Mouse (Mus musculus) kidney, postnatal 0 days (tissue): ENCODE measurements around the gene Sfmbt1. TPM values are rescaled to one million over a fixed set of nuclear protein-coding genes. Genes with fewer than 3 reads are reported as not detected.

ENCODE experiments used
- ATAC-seq: fragments of 200-750 bp; cut with Nextera tagmentation; replicated peaks from 2 replicates; pipeline ENCODE4 v1.8.0; 2017; ENCODE audit warnings: low read depth, moderate number of reproducible peaks, moderate TSS enrichment, moderate library complexity; ENCODE audit not compliant: low FRiP score
- DNase-seq: peaks from one replicate; pipeline ENCODE4 v3.0.0-alpha.2; 2016; ENCODE audit warnings: low spot score
- H3K27ac ChIP-seq: fragments of 300-500 bp; sonication (generic); 2 replicates; pipeline ENCODE4 v1.5.1; 2014; ENCODE audit warnings: mild to moderate bottlenecking
- H3K27me3 ChIP-seq: fragments of 300-500 bp; sonication (generic); 2 replicates; pipeline ENCODE4 v1.6.1; 2014; ENCODE audit warnings: low read length, mixed read lengths; ENCODE audit not compliant: insufficient read depth
- H3K36me3 ChIP-seq: fragments of 300-500 bp; sonication (generic); 2 replicates; pipeline ENCODE4 v1.6.1; 2014; ENCODE audit warnings: low read length, mixed read lengths; ENCODE audit not compliant: insufficient read depth
- H3K4me1 ChIP-seq: fragments of 300-500 bp; sonication (generic); replicated peaks from 2 replicates; pipeline ENCODE4 v1.6.1; 2014; ENCODE audit warnings: antibody characterized with exemption, low read length, mixed read lengths; ENCODE audit not compliant: insufficient read depth
- H3K4me2 ChIP-seq: fragments of 300-500 bp; sonication (generic); 2 replicates; pipeline ENCODE4 v1.6.1; 2014; ENCODE audit warnings: mild to moderate bottlenecking, low read length, moderate library complexity, mixed read lengths
- H3K4me3 ChIP-seq: fragments of 300-500 bp; sonication (generic); replicated peaks from 2 replicates; pipeline ENCODE4 v1.5.1; 2014; ENCODE audit warnings: low read depth, low read length
- H3K9ac ChIP-seq: fragments of 300-500 bp; sonication (generic); 2 replicates; pipeline ENCODE4 v1.6.1; 2014; ENCODE audit warnings: low read depth, low read length
- H3K9me3 ChIP-seq: fragments of 300-500 bp; sonication (generic); replicated peaks from 2 replicates; pipeline ENCODE4 v1.6.1; 2016; ENCODE audit warnings: low read length, inconsistent platforms, mixed read lengths
- CTCF ChIP-seq: IDR thresholded peaks from 2 replicates; pipeline ENCODE4 v1.5.1; 2016; ENCODE audit warnings: antibody characterized with exemption, low read depth, mild to moderate bottlenecking, moderate library complexity
- WGBS: fragments of 180-500 bp; shearing (Covaris S2); extraction: QIAGEN DNeasy Blood & Tissue Kit; methylation state at CpG from one replicate; pipeline ENCODE4 v1.1.7; 2014; 5-methylcytosine and 5-hydroxymethylcytosine counted together
- polyA plus RNA-seq: library from polyadenylated mRNA; unstranded; fragments of >200 nt; fragmentation: Nextera tagmentation; extraction: Ambion mirVana; gene quantifications from 2 replicates; pipeline ENCODE4 v1.2.1, GENCODE M21; 2015

The Sfmbt1 gene
- polyA plus RNA-seq, 1 experiment from 2014 or later = 10.9 TPM

DNA sequence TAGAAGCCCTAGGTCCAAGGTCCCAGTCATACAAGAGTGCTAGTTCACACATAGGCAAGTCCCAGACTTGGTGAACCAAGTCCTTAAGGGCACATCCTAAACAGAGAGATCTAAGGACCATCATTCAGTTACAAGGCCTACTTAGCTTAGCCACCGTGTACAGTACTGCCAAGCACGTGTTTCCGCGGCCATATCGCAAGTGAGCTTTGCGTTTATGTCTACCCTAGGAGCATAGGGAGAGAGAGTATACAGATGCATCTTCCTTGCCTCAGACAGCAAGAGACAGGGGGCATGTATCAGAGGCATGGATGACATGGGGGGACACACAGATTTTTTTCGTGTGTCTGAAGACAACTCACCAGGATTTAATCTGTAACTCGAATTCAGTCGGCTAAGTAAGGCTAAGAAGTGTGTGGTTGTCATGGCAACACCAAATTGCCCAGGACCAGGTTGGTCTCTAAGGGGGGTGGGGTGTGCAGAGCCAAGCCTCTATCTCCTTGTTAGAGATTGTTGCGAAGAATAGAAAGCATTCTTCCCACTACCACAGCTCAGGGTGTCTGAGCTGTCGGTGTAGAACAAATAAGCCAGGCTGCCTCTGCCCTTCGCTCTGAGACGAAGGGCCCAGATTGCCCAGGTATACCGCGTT, 17.1 kb upstream of the Sfmbt1 start:
- no peaks in the 10 kb centered on the region for H3K27me3 ChIP-seq
- no peak overlapping the region for H3K4me2 ChIP-seq
- ATAC-seq = no peak
- no peak overlapping the region for H3K9ac ChIP-seq
- H3K36me3 ChIP-seq = no peaks in the 10 kb centered on the region
- H3K27ac ChIP-seq = no peak overlapping the region
- TF ChIP-seq CTCF = no peak
- no peak for DNase-seq
- no peaks in the 10 kb centered on the region for H3K4me1 ChIP-seq
- H3K4me3 ChIP-seq = no peak overlapping the region
- 77% methylated on average over 15 of the region's 15 CpGs for WGBS
- H3K9me3 ChIP-seq = no peaks in the 10 kb centered on the region

DNA sequence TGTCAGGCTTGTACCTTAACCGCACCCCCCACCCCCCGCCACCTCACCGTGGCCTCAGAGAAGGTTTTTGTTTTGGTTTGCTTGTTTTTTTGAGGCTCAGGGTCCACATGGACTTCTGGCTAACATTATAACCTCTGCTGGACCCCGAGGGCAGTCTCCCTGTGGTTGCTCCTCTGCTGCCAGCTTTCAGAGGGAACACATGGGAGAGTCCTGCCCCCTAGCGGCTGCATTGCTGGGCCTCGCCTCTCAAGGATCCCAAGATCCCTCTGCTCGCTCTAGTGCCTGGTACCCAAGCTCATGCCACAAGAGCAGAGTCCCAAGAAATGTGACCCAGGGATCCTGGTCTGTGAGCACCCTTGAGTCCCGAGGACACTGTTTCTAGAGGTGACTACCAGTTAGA, 15.0 kb upstream of the Sfmbt1 start:
- ATAC-seq = no peak; the same call in 1 of the 2 replicates
- Histone ChIP-seq H3K36me3 (no peaks in the 10 kb centered on the region), H3K9ac (no peak overlapping the region), H3K27me3 (no peaks in the 10 kb centered on the region), H3K27ac (no peak overlapping the region), H3K4me3 (no peak overlapping the region), H3K9me3 (no peaks in the 10 kb centered on the region), H3K4me1 (no peaks in the 10 kb centered on the region), H3K4me2 (no peak overlapping the region)
- DNase-seq = peak; percentile 68
- WGBS = 39% methylated on average over 8 of the region's 8 CpGs
- peak; percentile 78 for TF ChIP-seq CTCF

DNA sequence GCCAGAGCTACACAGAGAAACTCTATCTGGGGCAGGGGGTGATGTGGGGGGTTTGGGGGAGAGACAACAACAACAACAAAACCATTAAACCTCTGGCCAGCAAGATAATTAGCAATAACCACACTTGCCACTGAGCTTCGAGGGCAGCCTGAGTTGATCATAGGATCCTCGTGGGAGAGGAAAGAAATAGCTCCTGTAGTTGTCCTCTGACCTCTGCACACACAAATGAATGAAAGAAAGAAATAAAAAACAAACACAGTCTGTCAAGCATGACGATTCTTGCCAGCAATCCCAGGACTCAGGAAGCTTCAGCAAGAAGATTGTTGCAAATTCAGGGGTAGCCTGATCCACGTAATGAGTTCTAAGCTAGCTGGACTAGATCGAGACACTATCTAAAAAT, 12.1 kb upstream of the Sfmbt1 start:
- Histone ChIP-seq H3K27me3 (no peaks in the 10 kb centered on the region), H3K4me3 (no peak overlapping the region), H3K36me3 (no peaks in the 10 kb centered on the region), H3K9ac (no peak overlapping the region), H3K27ac (no peak overlapping the region), H3K9me3 (no peaks in the 10 kb centered on the region), H3K4me2 (no peak overlapping the region), H3K4me1 (no peaks in the 10 kb centered on the region)
- 29% methylated on average over 5 of the region's 5 CpGs for WGBS
- DNase-seq = peak; percentile 28
- ATAC-seq = peak; percentile 60; the same call in 1 of the 2 replicates
- TF ChIP-seq CTCF = no peak

- Histone ChIP-seq H3K4me2 (no peak overlapping the region), H3K4me3 (no peak overlapping the region), H3K9me3 (no peaks in the 10 kb centered on the region), H3K36me3 (no peaks in the 10 kb centered on the region), H3K4me1 (no peaks in the 10 kb centered on the region), H3K9ac (no peak overlapping the region), H3K27me3 (no peaks in the 10 kb centered on the region), H3K27ac (no peak overlapping the region)
- ATAC-seq (no peak), DNase-seq (no peak)
- WGBS = 75% methylated on average over 5 of the region's 5 CpGs
- TF ChIP-seq CTCF = no peak
Observed at GRCm38 (mm10) chr14:30703079-30703478, 11.6 kb upstream of the Sfmbt1 start.

- Histone ChIP-seq H3K9me3 (no peaks in the 10 kb centered on the region), H3K9ac (no peak overlapping the region), H3K4me2 (no peak overlapping the region), H3K4me3 (no peak overlapping the region), H3K27ac (no peak overlapping the region), H3K27me3 (no peaks in the 10 kb centered on the region), H3K36me3 (no peaks in the 10 kb centered on the region), H3K4me1 (no peaks in the 10 kb centered on the region)
- DNase-seq = no peak
- no peak for ATAC-seq
- TF ChIP-seq CTCF = no peak
- 81% methylated on average over 8 of the region's 8 CpGs for WGBS
Observed at GRCm38 (mm10) chr14:30704098-30704855, 10.4 kb upstream of the Sfmbt1 start.

DNA sequence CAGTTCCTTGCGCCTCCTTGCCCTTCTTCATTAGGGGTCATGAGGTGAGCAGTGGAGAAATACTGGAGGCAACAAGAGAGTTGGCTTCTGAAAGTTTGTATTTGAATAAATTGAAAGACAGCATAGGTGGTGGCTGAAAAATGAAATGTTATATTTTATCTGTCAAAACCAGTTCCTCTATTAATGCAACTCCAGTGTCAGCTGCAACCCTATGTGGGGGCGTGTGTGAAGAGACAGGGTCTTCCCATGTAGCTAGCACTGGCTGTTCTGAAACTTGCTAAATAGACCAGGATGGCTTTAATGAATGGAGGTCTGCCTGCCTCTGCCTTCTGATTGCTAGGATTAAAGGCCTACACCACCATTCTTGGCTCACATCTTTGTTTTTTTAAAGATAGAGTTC, 2.8 kb upstream of the Sfmbt1 start:
- TF ChIP-seq CTCF = no peak

More for the DNA sequence above, 2.8 kb upstream of the Sfmbt1 start:
- Histone ChIP-seq H3K27me3 (no peaks in the 10 kb centered on the region), H3K4me1 (no peaks in the 10 kb centered on the region), H3K9me3 (no peaks in the 10 kb centered on the region), H3K4me3 (no peak overlapping the region), H3K36me3 (no peaks in the 10 kb centered on the region), H3K27ac (no peak overlapping the region), H3K9ac (no peak overlapping the region), H3K4me2 (no peak overlapping the region)
- WGBS = 88% methylated on average over 2 of the region's 2 CpGs
- no peak for ATAC-seq
- no peak for DNase-seq
